Mouse (Mus musculus): ENCODE measurements at regions not wholly inside any gene's neighbourhood (a gene's known extent, or its start where the extent isn't known, plus 50 kb on each side); places are given as distances from the start of the nearest gene placed in this dataset.
"Not testable (repeated sequence)": the region's sequence is repeated elsewhere in the genome, so short reads cannot be mapped to it uniquely, and the experiment has no call there.

- H3K4me3 ChIP-seq: no peak overlapping the region
- no peaks in the 10 kb centered on the region for H3K36me3 ChIP-seq
- H3K27me3 ChIP-seq: no peaks in the 10 kb centered on the region
- H3K9me3 ChIP-seq: no peaks in the 10 kb centered on the region
- 97% methylated on average over 1 of the region's 1 CpGs for whole genome bisulfite sequencing
- no peak for ATAC-seq (ENCODE audit: low FRiP score)
- H3K27ac ChIP-seq: no peak overlapping the region
- H3K4me2 ChIP-seq: no peak overlapping the region
- H3K9ac ChIP-seq: no peak overlapping the region
- 0 out of 2 replicates have a peak, but pooled peaks cover 5% of the 10 kb centered on the region for H3K4me1 ChIP-seq (replicated peaks)
These were observed 176.0 kb upstream of the Peli2 start for GRCm38 (mm10) chr14:47944595-47944994.

GRCm38 (mm10) chr14:47951041-47951440 is 169.6 kb upstream of the Peli2 start:
- H3K36me3 ChIP-seq: no peaks in the 10 kb centered on the region
- ATAC-seq (ENCODE audit: low FRiP score): no peak
- WGBS: 91% methylated on average over 5 of the region's 5 CpGs

GRCm38 (mm10) chr14:47958171-47958570 is 162.5 kb upstream of the Peli2 start:
- Histone ChIP-seq H3K27me3 (no peaks in the 10 kb centered on the region), H3K4me2 (no peak overlapping the region), H3K9ac (no peak overlapping the region), H3K9me3 (no peaks in the 10 kb centered on the region), H3K27ac (no peak overlapping the region), H3K4me3 (no peak overlapping the region), H3K4me1 (replicated peaks) (no peaks in the 10 kb centered on the region), H3K36me3 (no peaks in the 10 kb centered on the region)
- no peak for ATAC-seq (ENCODE audit: low FRiP score)
- 83% methylated on average over 9 of the region's 9 CpGs for WGBS

More at GRCm38 (mm10) chr14:47951041-47951440, 169.6 kb upstream of the Peli2 start:
- Histone ChIP-seq H3K27ac (no peak overlapping the region), H3K4me2 (no peak overlapping the region), H3K9ac (no peak overlapping the region), H3K4me3 (no peak overlapping the region), H3K9me3 (no peaks in the 10 kb centered on the region), H3K27me3 (no peaks in the 10 kb centered on the region), H3K4me1 (replicated peaks) (no peaks in the 10 kb centered on the region)

- no peak overlapping the region for H3K4me2 ChIP-seq
These were observed 161.0 kb upstream of the Peli2 start for GRCm38 (mm10) chr14:47959366-47960280.

GRCm38 (mm10) chr14:47964806-47965205 is 155.8 kb upstream of the Peli2 start:
- not testable (repeated sequence) for H3K4me2 ChIP-seq; H3K27ac ChIP-seq; H3K4me3 ChIP-seq; ATAC-seq (ENCODE audit: low FRiP score); H3K36me3 ChIP-seq; H3K27me3 ChIP-seq; H3K9me3 ChIP-seq; H3K9ac ChIP-seq; H3K4me1 ChIP-seq (replicated peaks)
- WGBS: 92% methylated on average over 4 of the region's 4 CpGs

More at GRCm38 (mm10) chr14:47959366-47960280, 161.0 kb upstream of the Peli2 start:
- no peak for ATAC-seq (ENCODE audit: low FRiP score)
- no peaks in the 10 kb centered on the region for H3K36me3 ChIP-seq
- H3K9ac ChIP-seq: no peak overlapping the region
- no peak overlapping the region for H3K27ac ChIP-seq
- H3K4me3 ChIP-seq: no peak overlapping the region
- no peaks in the 10 kb centered on the region for H3K4me1 ChIP-seq (replicated peaks)
- H3K27me3 ChIP-seq: no peaks in the 10 kb centered on the region
- no peaks in the 10 kb centered on the region for H3K9me3 ChIP-seq
- 54% methylated on average over 12 of the region's 12 CpGs for WGBS

GRCm38 (mm10) chr14:47969871-47970270 is 150.8 kb upstream of the Peli2 start:
- Histone ChIP-seq H3K9me3 (no peaks in the 10 kb centered on the region), H3K9ac (no peak overlapping the region), H3K27ac (no peak overlapping the region), H3K4me3 (no peak overlapping the region), H3K4me1 (replicated peaks) (peaks cover 6% of the 10 kb centered on the region), H3K4me2 (no peak overlapping the region), H3K27me3 (no peaks in the 10 kb centered on the region), H3K36me3 (no peaks in the 10 kb centered on the region)
- WGBS: 89% methylated on average over 1 of the region's 1 CpGs
- no peak for ATAC-seq (ENCODE audit: low FRiP score)

GRCm38 (mm10) chr14:47973161-47973560 is 147.5 kb upstream of the Peli2 start:
- H3K4me2 ChIP-seq; H3K27ac ChIP-seq; H3K36me3 ChIP-seq; H3K4me3 ChIP-seq; H3K27me3 ChIP-seq; ATAC-seq (ENCODE audit: low FRiP score); H3K9me3 ChIP-seq; H3K4me1 ChIP-seq (replicated peaks); H3K9ac ChIP-seq: not testable (repeated sequence)
- WGBS: 97% methylated on average over 20 of the region's 20 CpGs

- Histone ChIP-seq H3K27me3 (no peaks in the 10 kb centered on the region), H3K4me1 (replicated peaks) (peaks cover 24% of the 10 kb centered on the region), H3K27ac (no peak overlapping the region), H3K4me3 (no peak overlapping the region), H3K36me3 (no peaks in the 10 kb centered on the region), H3K4me2 (no peak overlapping the region), H3K9ac (no peak overlapping the region), H3K9me3 (no peaks in the 10 kb centered on the region)
- WGBS: 76% methylated on average over 3 of the region's 3 CpGs
- ATAC-seq (ENCODE audit: low FRiP score): no peak
These were observed 137.5 kb upstream of the Peli2 start for GRCm38 (mm10) chr14:47982993-47983740.

GRCm38 (mm10) chr14:47986483-47986882 is 134.1 kb upstream of the Peli2 start:
- H3K4me3 ChIP-seq: no peak overlapping the region
- H3K27me3 ChIP-seq: no peaks in the 10 kb centered on the region
- no peak for ATAC-seq (ENCODE audit: low FRiP score)
- H3K4me1 ChIP-seq (replicated peaks): peaks cover 33% of the 10 kb centered on the region
- WGBS: 21% methylated on average over 3 of the region's 3 CpGs
- H3K9me3 ChIP-seq: no peaks in the 10 kb centered on the region
- H3K36me3 ChIP-seq: no peaks in the 10 kb centered on the region
- H3K9ac ChIP-seq: no peak overlapping the region
- no peak overlapping the region for H3K27ac ChIP-seq
- H3K4me2 ChIP-seq: no peak overlapping the region

- H3K4me1 ChIP-seq (replicated peaks): peaks cover 33% of the 10 kb centered on the region
- 26% methylated on average over 5 of the region's 5 CpGs for WGBS
These were observed 133.7 kb upstream of the Peli2 start for GRCm38 (mm10) chr14:47986941-47987340.

GRCm38 (mm10) chr14:47987392-47988075 is 133.1 kb upstream of the Peli2 start:
- H3K4me3 ChIP-seq: no peak overlapping the region
- H3K4me2 ChIP-seq: no peak overlapping the region
- WGBS: 55% methylated on average over 7 of the region's 7 CpGs
- peak; percentile 21; the same call in 1 of the 2 replicates for ATAC-seq (ENCODE audit: low FRiP score)
- H3K9me3 ChIP-seq: no peaks in the 10 kb centered on the region
- no peaks in the 10 kb centered on the region for H3K27me3 ChIP-seq
- no peak overlapping the region for H3K9ac ChIP-seq
- no peaks in the 10 kb centered on the region for H3K36me3 ChIP-seq
- peaks cover 33% of the 10 kb centered on the region for H3K4me1 ChIP-seq (replicated peaks)
- H3K27ac ChIP-seq: no peak overlapping the region

More at GRCm38 (mm10) chr14:47986941-47987340, 133.7 kb upstream of the Peli2 start:
- Histone ChIP-seq H3K9me3 (no peaks in the 10 kb centered on the region), H3K27me3 (no peaks in the 10 kb centered on the region), H3K27ac (peak overlapping the region; percentile 40; the same call in 1 of the 2 replicates), H3K36me3 (no peaks in the 10 kb centered on the region), H3K9ac (no peak overlapping the region), H3K4me2 (no peak overlapping the region), H3K4me3 (no peak overlapping the region)
- no peak for ATAC-seq (ENCODE audit: low FRiP score)

GRCm38 (mm10) chr14:47988131-47988530 is 132.5 kb upstream of the Peli2 start:
- ATAC-seq (ENCODE audit: low FRiP score): no peak
- no peaks in the 10 kb centered on the region for H3K9me3 ChIP-seq
- peaks cover 33% of the 10 kb centered on the region for H3K4me1 ChIP-seq (replicated peaks)
- 74% methylated on average over 3 of the region's 3 CpGs for WGBS
- H3K4me2 ChIP-seq: no peak overlapping the region
- no peaks in the 10 kb centered on the region for H3K36me3 ChIP-seq
- no peak overlapping the region for H3K9ac ChIP-seq
- no peak overlapping the region for H3K27ac ChIP-seq
- H3K4me3 ChIP-seq: no peak overlapping the region
- H3K27me3 ChIP-seq: no peaks in the 10 kb centered on the region

Data from hindbrain, embryonic 13.5 days (tissue).